Mouse (Mus musculus): Measurements from ENCODE around the gene Sgpp2. TPM values are rescaled to one million over a fixed set of nuclear protein-coding genes. Genes with fewer than 3 reads are reported as not detected.

The Sgpp2 gene
- polyA plus RNA-seq, 1 experiment, result not detected

DNA sequence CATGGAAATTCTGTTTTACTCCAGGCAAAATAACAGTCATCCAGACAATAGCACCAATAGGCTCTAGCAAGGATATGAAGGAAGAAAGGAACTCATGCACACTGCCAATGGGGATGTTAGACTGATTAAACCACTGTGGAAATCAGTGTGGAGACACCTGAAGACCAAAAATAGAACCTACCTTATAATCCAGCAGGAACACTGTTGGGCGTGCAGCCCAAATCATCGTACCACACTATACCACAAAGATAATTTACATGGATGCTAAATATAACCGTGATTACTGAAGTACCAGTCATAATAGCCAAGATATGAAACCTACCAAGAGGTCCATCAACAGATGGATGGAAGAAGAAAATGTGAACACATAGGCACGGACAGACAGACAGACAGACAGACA lies 18.5 kb downstream of the Sgpp2 start:
- TF ChIP-seq CTCF (IDR thresholded peaks at IDR 0.05; ENCODE audit: insufficient read depth, low read depth, low read length), result no peak
- WGBS, result 85% methylated on average over 4 of the region's 4 CpGs
- H3K4me3 ChIP-seq (ENCODE audit: insufficient read depth, low read depth, low read length), result no peak overlapping the region
- H3K27ac ChIP-seq (ENCODE audit: insufficient read depth, low read depth, low read length), result no peak overlapping the region
- H3K4me1 ChIP-seq (ENCODE audit: control insufficient read depth, insufficient read depth, low read length), result no peaks in the 10 kb centered on the region

GRCm38 (mm10) chr1:78329861-78330260 lies 19.7 kb downstream of the Sgpp2 start:
- no peak for TF ChIP-seq CTCF (IDR thresholded peaks at IDR 0.05; ENCODE audit: insufficient read depth, low read depth, low read length)
- 93% methylated on average over 1 of the region's 1 CpGs for WGBS
- Histone ChIP-seq H3K27ac (ENCODE audit: insufficient read depth, low read depth, low read length) (no peak overlapping the region), H3K4me3 (ENCODE audit: insufficient read depth, low read depth, low read length) (no peak overlapping the region), H3K4me1 (ENCODE audit: control insufficient read depth, insufficient read depth, low read length) (no peaks in the 10 kb centered on the region)

DNA sequence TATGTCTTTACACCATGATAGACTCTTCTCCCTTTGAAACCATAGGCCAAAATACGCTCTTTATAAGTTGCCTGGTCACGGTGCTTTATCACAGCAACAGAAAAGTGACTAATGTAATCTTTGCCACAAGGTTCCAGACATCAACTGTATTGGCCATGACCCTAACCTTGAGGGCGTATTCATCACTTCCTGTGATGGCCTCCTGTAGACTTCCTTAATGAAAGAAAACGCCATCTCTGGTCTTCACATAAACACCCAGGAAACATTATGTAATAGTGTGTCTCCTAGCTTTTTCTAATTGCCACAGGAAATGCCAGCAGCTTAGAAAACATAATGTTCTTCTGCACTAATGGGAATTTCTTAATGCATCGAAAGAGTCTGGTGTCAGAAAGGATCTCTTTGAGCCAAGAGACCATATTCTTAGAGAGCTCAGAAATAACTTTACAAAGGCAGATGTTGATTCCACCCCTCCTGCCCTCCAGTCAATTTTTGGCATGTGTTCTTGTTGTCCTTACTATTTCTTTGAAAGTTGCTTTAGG lies 20.5 kb downstream of the Sgpp2 start:
- no peak for TF ChIP-seq POLR2A (IDR thresholded peaks at IDR 0.05; ENCODE audit: insufficient read depth, low read depth, low read length)
- TF ChIP-seq CTCF (IDR thresholded peaks at IDR 0.05; ENCODE audit: insufficient read depth, low read depth, low read length), result no peak
- H3K27ac ChIP-seq (ENCODE audit: insufficient read depth, low read depth, low read length), result no peak overlapping the region
- H3K4me3 ChIP-seq (ENCODE audit: insufficient read depth, low read depth, low read length), result no peak overlapping the region
- no peaks in the 10 kb centered on the region for H3K4me1 ChIP-seq (ENCODE audit: control insufficient read depth, insufficient read depth, low read length)
- WGBS, result 88% methylated on average over 5 of the region's 5 CpGs

DNA sequence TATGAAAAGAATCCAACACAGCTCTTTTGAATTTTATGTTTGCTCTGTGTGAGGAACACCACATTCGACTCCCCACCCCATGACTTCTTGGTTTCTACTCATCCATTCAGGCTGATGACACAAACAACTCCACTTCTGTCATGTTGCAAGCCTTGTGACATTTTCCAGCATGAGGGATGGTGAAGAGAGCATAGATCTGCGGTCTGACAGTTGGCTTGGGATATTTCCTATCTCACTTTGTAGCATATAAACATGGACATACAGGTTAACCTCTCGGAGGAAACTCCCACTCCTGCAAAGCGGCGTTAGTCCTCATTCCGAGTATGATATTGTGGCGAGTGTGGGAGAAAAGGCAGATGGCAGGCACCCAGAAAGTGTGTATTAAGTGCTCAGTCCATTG lies 27.6 kb downstream of the Sgpp2 start:
- Histone ChIP-seq H3K4me1 (ENCODE audit: control insufficient read depth, insufficient read depth, low read length) (no peaks in the 10 kb centered on the region), H3K4me3 (ENCODE audit: insufficient read depth, low read depth, low read length) (no peak overlapping the region), H3K27ac (ENCODE audit: insufficient read depth, low read depth, low read length) (no peak overlapping the region)
- WGBS, result 57% methylated on average over 7 of the region's 7 CpGs
- no peak for TF ChIP-seq POLR2A (IDR thresholded peaks at IDR 0.05; ENCODE audit: insufficient read depth, low read depth, low read length)

- WGBS, result 32% methylated on average over 9 of the region's 9 CpGs
- H3K4me1 ChIP-seq (ENCODE audit: control insufficient read depth, insufficient read depth, low read length), result no peaks in the 10 kb centered on the region
- H3K4me3 ChIP-seq (ENCODE audit: insufficient read depth, low read depth, low read length), result no peak overlapping the region
- TF ChIP-seq CTCF (IDR thresholded peaks at IDR 0.05; ENCODE audit: insufficient read depth, low read depth, low read length), result no peak
- TF ChIP-seq POLR2A (IDR thresholded peaks at IDR 0.05; ENCODE audit: insufficient read depth, low read depth, low read length), result no peak
- no peak overlapping the region for H3K27ac ChIP-seq (ENCODE audit: insufficient read depth, low read depth, low read length)
These were observed 28.1 kb downstream of the Sgpp2 start for GRCm38 (mm10) chr1:78338212-78338611.

GRCm38 (mm10) chr1:78339941-78340340 lies 29.8 kb downstream of the Sgpp2 start:
- Histone ChIP-seq H3K4me3 (ENCODE audit: insufficient read depth, low read depth, low read length) (no peak overlapping the region), H3K27ac (ENCODE audit: insufficient read depth, low read depth, low read length) (no peak overlapping the region), H3K4me1 (ENCODE audit: control insufficient read depth, insufficient read depth, low read length) (no peaks in the 10 kb centered on the region)
- TF ChIP-seq POLR2A (IDR thresholded peaks at IDR 0.05; ENCODE audit: insufficient read depth, low read depth, low read length), result no peak
- no peak for TF ChIP-seq CTCF (IDR thresholded peaks at IDR 0.05; ENCODE audit: insufficient read depth, low read depth, low read length)
- WGBS, result 86% methylated on average over 5 of the region's 5 CpGs

- H3K4me3 ChIP-seq (ENCODE audit: insufficient read depth, low read depth, low read length), result no peak overlapping the region
- no peak overlapping the region for H3K27ac ChIP-seq (ENCODE audit: insufficient read depth, low read depth, low read length)
- no peaks in the 10 kb centered on the region for H3K4me1 ChIP-seq (ENCODE audit: control insufficient read depth, insufficient read depth, low read length)
- no peak for TF ChIP-seq CTCF (IDR thresholded peaks at IDR 0.05; ENCODE audit: insufficient read depth, low read depth, low read length)
- no peak for TF ChIP-seq POLR2A (IDR thresholded peaks at IDR 0.05; ENCODE audit: insufficient read depth, low read depth, low read length)
- 80% methylated on average over 5 of the region's 5 CpGs for WGBS
These were observed 30.4 kb downstream of the Sgpp2 start for GRCm38 (mm10) chr1:78340584-78340983.

GRCm38 (mm10) chr1:78347317-78347806 lies 37.2 kb downstream of the Sgpp2 start:
- TF ChIP-seq CTCF (IDR thresholded peaks at IDR 0.05; ENCODE audit: insufficient read depth, low read depth, low read length) (no peak), POLR2A (IDR thresholded peaks at IDR 0.05; ENCODE audit: insufficient read depth, low read depth, low read length) (no peak)
- H3K4me3 ChIP-seq (ENCODE audit: insufficient read depth, low read depth, low read length), result no peak overlapping the region
- H3K27ac ChIP-seq (ENCODE audit: insufficient read depth, low read depth, low read length), result no peak overlapping the region
- WGBS, result 84% methylated on average over 12 of the region's 12 CpGs
- H3K4me1 ChIP-seq (ENCODE audit: control insufficient read depth, insufficient read depth, low read length), result peaks cover 2% of the 10 kb centered on the region; the same call in 1 of the 2 replicates

DNA sequence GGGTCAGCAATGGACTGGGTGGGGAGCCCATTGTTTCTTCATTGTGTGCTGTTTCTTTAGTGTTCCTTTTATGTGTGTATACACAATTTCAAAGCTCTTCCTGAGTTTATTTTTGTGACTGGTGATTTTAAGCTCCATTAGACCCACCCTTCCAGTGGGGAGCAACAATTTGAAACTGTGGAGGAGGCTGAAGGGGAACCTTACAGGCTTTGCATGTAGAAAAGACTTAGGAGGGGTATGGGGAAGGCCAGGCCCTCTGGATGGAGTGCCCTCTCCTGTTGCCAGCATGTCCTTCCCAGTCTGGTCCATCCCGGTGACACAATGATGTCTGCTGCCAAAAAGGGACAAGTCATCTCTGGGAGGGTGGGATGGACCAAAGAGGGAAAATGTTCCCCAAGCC lies 39.1 kb downstream of the Sgpp2 start:
- Histone ChIP-seq H3K27ac (ENCODE audit: insufficient read depth, low read depth, low read length) (no peak overlapping the region), H3K4me3 (ENCODE audit: insufficient read depth, low read depth, low read length) (no peak overlapping the region), H3K4me1 (ENCODE audit: control insufficient read depth, insufficient read depth, low read length) (peaks cover 2% of the 10 kb centered on the region; the same call in 1 of the 2 replicates)
- no peak for TF ChIP-seq CTCF (IDR thresholded peaks at IDR 0.05; ENCODE audit: insufficient read depth, low read depth, low read length)
- TF ChIP-seq POLR2A (IDR thresholded peaks at IDR 0.05; ENCODE audit: insufficient read depth, low read depth, low read length), result no peak
- WGBS, result 74% methylated on average over 1 of the region's 1 CpGs

DNA sequence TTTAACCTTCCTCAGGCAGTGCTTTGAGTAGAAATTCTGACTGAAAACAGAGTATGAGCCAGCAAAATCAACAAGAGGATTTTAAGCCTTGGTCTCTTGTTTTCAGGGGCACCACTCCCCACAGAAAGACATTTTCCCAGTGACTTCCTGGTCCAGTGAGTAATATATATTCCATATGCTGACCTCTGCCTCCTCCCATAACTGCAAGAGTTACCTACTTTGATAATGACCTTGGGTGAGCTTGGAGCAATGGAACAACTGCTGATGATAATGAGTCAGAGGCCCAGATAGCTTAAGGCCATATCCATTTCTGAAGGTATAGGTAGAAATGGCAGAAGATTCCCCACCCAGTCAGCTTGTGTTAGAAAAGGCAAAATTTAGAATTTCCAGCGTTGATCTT lies 43.1 kb downstream of the Sgpp2 start:
- Histone ChIP-seq H3K4me3 (ENCODE audit: insufficient read depth, low read depth, low read length) (no peak overlapping the region), H3K4me1 (ENCODE audit: control insufficient read depth, insufficient read depth, low read length) (peaks cover 2% of the 10 kb centered on the region; the same call in 1 of the 2 replicates), H3K27ac (ENCODE audit: insufficient read depth, low read depth, low read length) (no peak overlapping the region)
- WGBS, result 100% methylated on average over 1 of the region's 1 CpGs
- TF ChIP-seq POLR2A (IDR thresholded peaks at IDR 0.05; ENCODE audit: insufficient read depth, low read depth, low read length) (no peak), CTCF (IDR thresholded peaks at IDR 0.05; ENCODE audit: insufficient read depth, low read depth, low read length) (no peak)

Measured in olfactory bulb, adult 2 months (tissue).